Mouse (Mus musculus) heart, embryonic 11.5 days (tissue): Measurements from ENCODE around the gene Tmem145. TPM values are rescaled to one million over a fixed set of nuclear protein-coding genes. Genes with fewer than 3 reads are reported as not detected.
"Not testable (repeated sequence)": the region's sequence is repeated elsewhere in the genome, so short reads cannot be mapped to it uniquely, and the experiment has no call there.

Source experiments
- ATAC-seq: fragments of 200-750 bp; cut with Nextera tagmentation; replicated peaks from 2 replicates; pipeline ENCODE4 v1.8.0; 2017; ENCODE audit warnings: moderate library complexity; ENCODE audit not compliant: insufficient number of reproducible peaks, low FRiP score, low TSS enrichment
- H3K27ac ChIP-seq: fragments of 300-500 bp; sonication (generic); 2 replicates; pipeline ENCODE4 v1.5.1; 2014; ENCODE audit warnings: mild to moderate bottlenecking, low read depth, low read length
- H3K27me3 ChIP-seq: fragments of 300-500 bp; sonication (generic); 2 replicates; pipeline ENCODE4 v1.6.1; 2014; ENCODE audit warnings: mild to moderate bottlenecking, low read length, mixed read lengths; ENCODE audit not compliant: control insufficient read depth, insufficient read depth
- H3K36me3 ChIP-seq: fragments of 300-500 bp; sonication (generic); 2 replicates; pipeline ENCODE4 v1.6.1; 2014; ENCODE audit warnings: mild to moderate bottlenecking, low read length, moderate library complexity, mixed read lengths; ENCODE audit not compliant: control insufficient read depth, insufficient read depth
- H3K4me1 ChIP-seq: fragments of 300-500 bp; sonication (generic); 2 replicates; pipeline ENCODE4 v1.6.1; 2014; ENCODE audit warnings: low read length; ENCODE audit not compliant: control insufficient read depth, insufficient read depth
- H3K4me2 ChIP-seq: fragments of 300-500 bp; sonication (generic); 2 replicates; pipeline ENCODE4 v1.6.1; 2014; ENCODE audit warnings: mild to moderate bottlenecking, moderate library complexity
- H3K4me3 ChIP-seq: fragments of 300-500 bp; sonication (generic); 2 replicates; pipeline ENCODE4 v1.5.1; 2014; ENCODE audit warnings: low read depth, low read length
- H3K9ac ChIP-seq: fragments of 300-500 bp; sonication (generic); 2 replicates; pipeline ENCODE4 v1.6.1; 2014; ENCODE audit warnings: mild to moderate bottlenecking, low read depth, low read length, moderate library complexity
- H3K9me3 ChIP-seq: fragments of 300-500 bp; sonication (generic); replicated peaks from 2 replicates; pipeline ENCODE4 v1.6.1; 2016; ENCODE audit warnings: low read length; ENCODE audit not compliant: control insufficient read depth
- WGBS: fragments of 180-500 bp; shearing (Covaris S2); extraction: QIAGEN DNeasy Blood & Tissue Kit; methylation state at CpG from one replicate; pipeline ENCODE4 v1.1.7; 2014; ENCODE audit not compliant: insufficient replicate concordance; 5-methylcytosine and 5-hydroxymethylcytosine counted together
- polyA plus RNA-seq: library from polyadenylated mRNA; unstranded; fragments of >200 nt; fragmentation: Nextera tagmentation; extraction: Ambion mirVana; gene quantifications from 2 replicates; pipeline ENCODE4 v1.2.1, GENCODE M21; 2014

Tmem145 gene
- 0.17 and 0.25 TPM in 2 replicates for polyA plus RNA-seq

DNA sequence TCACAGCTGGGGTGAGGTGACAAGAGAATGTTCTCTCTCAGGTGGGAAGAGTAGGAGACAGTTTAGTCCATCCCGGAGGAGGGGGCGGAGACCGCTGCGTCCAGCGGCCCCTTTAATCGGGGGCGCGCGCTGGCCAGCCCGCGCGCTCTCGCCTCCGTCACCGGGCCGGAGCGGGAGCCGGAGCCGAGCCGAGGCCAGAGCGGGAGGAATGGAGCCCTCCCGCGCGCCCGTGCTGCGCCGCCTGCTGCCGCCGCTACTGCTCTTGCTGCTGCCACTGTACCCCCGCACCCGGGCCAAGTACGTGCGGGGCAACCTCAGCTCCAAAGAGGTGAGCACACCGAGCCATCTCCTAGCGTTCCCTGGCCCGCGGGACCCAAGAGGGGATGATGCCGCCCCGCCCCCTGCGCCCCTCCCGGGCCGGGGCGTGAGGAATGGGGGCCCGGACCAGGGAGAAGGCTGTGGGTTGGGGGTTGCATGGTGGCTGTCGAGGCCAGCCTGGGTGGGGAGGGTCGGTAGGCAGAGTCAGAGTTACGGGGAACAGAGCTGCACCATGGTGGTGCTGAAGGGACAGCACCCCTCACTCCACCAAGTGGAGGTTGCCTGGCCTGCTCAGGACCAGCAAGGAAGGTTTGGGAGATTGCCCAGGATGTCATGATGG is at the start of gene Tmem145:
Tmem145 (plus strand) TSS at position 151 of the 658 bp plus-strand sequence.
- Histone ChIP-seq H3K4me2 (peak within 1 kb of the TSS; percentile 97), H3K4me1 (0 out of 2 replicates have a peak, but pooled peaks cover 3% of the 10 kb centered on the region), H3K9me3 (no peaks in the 10 kb centered on the region), H3K9ac (no peak within 1 kb of the TSS), H3K36me3 (no peaks in the 10 kb centered on the region), H3K27me3 (peaks cover 54% of the 10 kb centered on the region), H3K27ac (no peak within 1 kb of the TSS), H3K4me3 (peak within 1 kb of the TSS; percentile 59)
- WGBS: under 1% methylated on average over 47 of the region's 47 CpGs
- peak; percentile 23; the same call in 1 of the 2 replicates for ATAC-seq

DNA sequence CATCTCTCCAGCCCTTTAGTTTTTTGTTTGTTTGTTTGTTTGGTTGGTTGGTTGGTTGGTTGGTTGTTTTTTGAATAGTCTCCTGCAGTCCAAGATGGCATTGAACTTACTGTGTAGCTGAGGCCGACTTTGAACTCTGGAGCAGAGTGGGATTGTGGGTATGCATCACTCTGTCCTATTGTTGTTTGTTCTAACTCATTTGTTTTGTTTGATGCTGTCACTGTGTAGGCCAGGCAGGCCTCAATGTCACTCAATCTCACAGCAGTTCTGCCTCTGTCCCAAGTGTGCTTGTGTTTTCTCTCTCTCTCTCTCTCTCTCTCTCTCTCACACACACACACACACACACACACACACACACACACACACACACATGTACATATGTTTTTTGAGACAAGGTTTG is 44.0 kb upstream of the Tmem145 start:
- no peak overlapping the region for H3K4me3 ChIP-seq
- H3K4me2 ChIP-seq: no peak overlapping the region
- H3K27ac ChIP-seq: no peak overlapping the region
- H3K4me1 ChIP-seq: peaks cover 3% of the 10 kb centered on the region; the same call in 1 of the 2 replicates
- no peak overlapping the region for H3K9ac ChIP-seq
- 68% methylated on average over 1 of the region's 1 CpGs for WGBS
- ATAC-seq: no peak
- no peaks in the 10 kb centered on the region for H3K36me3 ChIP-seq
- no peaks in the 10 kb centered on the region for H3K9me3 ChIP-seq
- H3K27me3 ChIP-seq: no peaks in the 10 kb centered on the region

DNA sequence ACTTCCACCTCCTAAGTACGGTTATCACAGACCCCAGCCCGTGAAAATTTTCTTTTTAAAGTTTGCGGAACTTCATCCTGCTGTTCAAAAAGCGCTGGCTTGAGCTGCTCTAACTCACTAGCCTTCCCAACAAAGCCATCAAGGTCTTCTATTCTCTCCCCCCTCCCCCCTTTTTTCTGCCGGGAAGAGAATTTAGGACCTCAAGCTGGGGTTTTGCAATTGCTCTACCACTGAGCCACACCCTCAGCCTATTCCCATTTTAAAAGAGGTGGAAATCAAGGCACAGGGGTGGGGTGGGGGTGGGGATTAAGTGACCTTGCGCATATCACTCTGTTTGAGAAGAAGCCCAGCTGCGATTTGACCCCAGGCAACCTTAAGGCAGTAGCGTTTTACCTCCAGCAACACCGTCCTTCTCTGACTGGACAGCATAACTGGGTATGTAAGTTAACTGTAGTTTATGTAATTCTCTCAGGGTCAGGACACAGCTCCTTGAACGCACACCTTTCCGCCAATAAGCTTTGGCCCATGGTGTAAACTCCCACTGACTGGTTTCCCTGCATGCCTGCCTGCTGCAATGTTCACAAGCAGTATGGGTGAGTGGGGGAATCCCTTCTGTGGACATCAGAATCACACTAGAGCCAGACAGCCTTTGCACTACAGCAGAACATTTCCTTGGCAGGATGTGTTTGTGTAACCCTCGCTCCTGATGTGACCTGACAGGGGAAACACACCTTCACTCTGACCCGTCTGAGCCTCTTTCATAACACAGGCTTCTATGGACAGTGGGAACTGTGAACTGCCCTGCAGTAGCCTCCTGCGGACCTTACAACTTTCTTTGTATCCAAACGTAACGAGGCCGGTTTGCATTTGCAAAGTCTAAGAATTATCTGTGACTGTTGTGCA is 41.7 kb upstream of the Tmem145 start:
- Histone ChIP-seq H3K4me2 (no peak overlapping the region), H3K36me3 (no peaks in the 10 kb centered on the region), H3K4me1 (peaks cover 8% of the 10 kb centered on the region), H3K27me3 (no peaks in the 10 kb centered on the region), H3K27ac (no peak overlapping the region), H3K9me3 (no peaks in the 10 kb centered on the region), H3K9ac (0 out of 2 replicates have a peak overlapping the region, but pooled peaks have one; percentile 22), H3K4me3 (no peak overlapping the region)
- whole genome bisulfite sequencing: 32% methylated on average over 17 of the region's 17 CpGs
- no peak for ATAC-seq

DNA sequence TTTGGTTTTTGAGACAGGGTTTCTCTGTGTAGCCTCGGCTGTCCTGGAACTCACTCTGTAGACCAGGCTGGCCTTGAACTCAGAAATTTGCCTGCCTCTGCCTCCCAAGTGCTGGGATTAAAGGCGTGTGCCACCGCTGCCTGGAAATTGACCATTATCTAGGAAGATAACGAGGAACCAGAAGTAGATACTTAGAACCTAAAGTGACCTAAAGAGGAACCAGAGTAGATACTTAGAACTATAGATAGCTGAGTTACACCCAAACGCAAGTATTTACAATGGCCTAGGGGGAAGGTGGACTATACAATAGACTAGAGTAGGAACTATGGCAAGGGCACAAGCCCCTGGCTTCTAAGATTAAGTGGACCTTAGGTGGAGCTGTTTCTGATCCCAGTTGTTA is 40.2 kb upstream of the Tmem145 start:
- not testable (repeated sequence) for H3K27me3 ChIP-seq, H3K9ac ChIP-seq, ATAC-seq, H3K36me3 ChIP-seq, H3K27ac ChIP-seq, H3K4me3 ChIP-seq, H3K4me2 ChIP-seq, H3K9me3 ChIP-seq
- 60% methylated on average over 5 of the region's 5 CpGs for WGBS
- peaks cover 20% of the 10 kb centered on the region for H3K4me1 ChIP-seq

DNA sequence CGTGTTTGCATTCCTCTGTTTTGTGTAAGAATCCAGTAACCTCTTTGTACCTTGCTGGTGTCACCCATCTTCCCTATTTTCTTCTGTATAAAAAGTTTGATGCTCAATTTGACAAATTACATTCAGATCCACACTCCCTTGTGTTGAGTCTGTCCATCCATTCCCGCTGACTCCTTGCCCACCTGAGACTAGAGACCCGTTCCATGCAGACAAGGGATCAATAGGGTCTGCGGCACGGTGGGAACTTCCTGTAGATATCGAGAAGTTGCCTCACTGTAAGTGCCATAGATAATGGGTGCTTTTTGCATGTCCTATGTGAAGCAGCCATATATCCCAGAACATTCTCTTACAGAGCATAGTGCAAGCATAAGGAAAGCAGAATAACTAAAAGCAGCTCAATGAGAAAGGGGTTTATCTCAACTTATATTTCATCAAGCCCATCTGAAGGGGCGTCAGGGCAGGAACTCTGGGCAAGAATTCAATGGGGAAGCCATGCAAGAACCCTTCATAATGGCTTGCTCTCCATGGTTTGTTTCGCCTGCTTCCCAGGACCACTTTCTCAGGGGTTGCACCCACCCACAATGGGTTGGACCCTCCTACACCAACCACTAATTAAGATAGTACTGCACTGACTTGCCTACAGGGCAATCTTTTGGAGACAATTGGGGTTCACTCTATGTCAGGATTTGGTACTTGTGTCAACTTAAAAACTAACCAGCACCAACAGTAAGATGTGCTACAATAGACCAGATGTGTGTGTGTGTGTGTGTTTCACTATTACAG is 39.5 kb upstream of the Tmem145 start:
- Histone ChIP-seq H3K9ac (peak overlapping the region; percentile 66; the same call in 1 of the 2 replicates), H3K27ac (no peak overlapping the region), H3K27me3 (no peaks in the 10 kb centered on the region), H3K36me3 (peaks cover 3% of the 10 kb centered on the region; the same call in 1 of the 2 replicates), H3K4me3 (no peak overlapping the region), H3K9me3 (no peaks in the 10 kb centered on the region), H3K4me1 (peaks cover 20% of the 10 kb centered on the region), H3K4me2 (peak overlapping the region; percentile 72)
- ATAC-seq: no peak
- 72% methylated on average over 8 of the region's 8 CpGs for WGBS

DNA sequence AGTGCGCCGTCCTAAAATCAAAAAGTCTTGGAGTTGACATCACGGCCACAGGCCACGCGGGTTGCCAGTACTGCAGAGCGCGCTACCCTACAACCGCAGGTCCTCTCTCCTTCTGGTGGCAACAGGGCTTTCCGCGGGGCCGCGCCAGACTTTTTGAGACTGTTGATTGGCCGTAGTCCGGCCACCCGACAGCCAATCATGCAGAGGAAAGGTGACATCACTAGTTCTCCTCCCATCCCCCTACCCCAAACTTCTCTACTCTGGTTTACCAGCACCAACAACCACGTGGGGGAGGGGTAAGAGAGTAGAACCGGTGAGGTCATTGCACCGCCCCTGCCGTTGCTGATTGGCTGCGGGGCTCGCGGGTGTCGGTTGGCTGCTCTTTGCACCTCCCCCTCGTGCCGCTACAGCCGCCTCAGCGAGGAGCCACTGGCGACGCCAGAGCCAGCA is 38.6 kb upstream of the Tmem145 start, which contains the start of gene Cic:
Cic (plus strand) TSS at position 404 of the 450 bp plus-strand sequence.
- peaks cover 8% of the 10 kb centered on the region; the same call in 1 of the 2 replicates for H3K36me3 ChIP-seq
- peak within 1 kb of the TSS; percentile 91 for H3K27ac ChIP-seq
- peak within 1 kb of the TSS; percentile 91 for H3K9ac ChIP-seq
- H3K4me2 ChIP-seq: peak within 1 kb of the TSS; percentile 87
- ATAC-seq: peak; percentile 85
- peaks cover 23% of the 10 kb centered on the region for H3K4me1 ChIP-seq
- under 1% methylated on average over 29 of the region's 29 CpGs for WGBS
- peak within 1 kb of the TSS; percentile 91 for H3K4me3 ChIP-seq
- H3K9me3 ChIP-seq: no peaks in the 10 kb centered on the region
- no peaks in the 10 kb centered on the region for H3K27me3 ChIP-seq

DNA sequence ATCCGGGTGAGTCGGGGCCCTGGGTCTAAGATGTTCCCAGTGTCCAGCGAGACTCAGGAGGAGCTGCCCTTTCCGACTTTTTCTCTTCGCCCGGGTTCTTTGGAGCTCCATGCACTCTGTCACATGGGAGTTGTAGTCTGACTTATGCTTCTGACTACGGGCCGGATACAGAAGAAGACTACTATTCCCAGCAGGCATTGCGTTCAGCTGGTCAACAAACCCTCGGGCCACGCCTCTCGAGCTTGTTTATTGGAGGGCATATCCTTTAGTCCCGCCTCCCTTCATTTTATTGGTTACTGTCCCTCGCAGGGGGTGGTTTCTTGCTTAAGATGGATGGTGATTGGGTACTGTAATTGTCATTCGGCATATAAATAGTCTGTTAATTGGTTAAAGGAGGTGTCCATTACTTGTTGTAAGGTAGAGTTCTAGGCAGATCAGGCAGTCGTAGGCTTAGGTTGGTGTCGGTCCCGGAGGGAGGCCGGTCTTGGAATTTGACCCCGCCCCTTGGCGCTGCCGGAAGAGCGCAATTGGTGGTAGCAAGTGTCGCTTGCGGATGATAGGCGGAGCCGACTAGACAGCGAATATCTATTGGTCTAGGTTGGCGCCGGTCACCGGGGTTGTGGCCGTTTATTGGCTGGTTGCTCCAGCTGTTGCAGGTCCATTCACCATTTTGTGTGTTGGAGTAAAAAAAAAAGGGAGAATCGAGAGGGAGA is 38.0 kb upstream of the Tmem145 start:
- under 1% methylated on average over 33 of the region's 33 CpGs for WGBS

More for the DNA sequence above, 38.0 kb upstream of the Tmem145 start:
- H3K4me1 ChIP-seq: peaks cover 23% of the 10 kb centered on the region
- peak overlapping the region; percentile 91 for H3K9ac ChIP-seq
- H3K4me2 ChIP-seq: peak overlapping the region; percentile 87
- H3K27ac ChIP-seq: peak overlapping the region; percentile 91
- H3K27me3 ChIP-seq: no peaks in the 10 kb centered on the region
- peaks cover 11% of the 10 kb centered on the region; the same call in 1 of the 2 replicates for H3K36me3 ChIP-seq
- ATAC-seq: peak; percentile 91
- H3K9me3 ChIP-seq: no peaks in the 10 kb centered on the region
- peak overlapping the region; percentile 91 for H3K4me3 ChIP-seq
